Mouse (Mus musculus) ES-E14 (cell line): ENCODE measurements around the gene Mast4.

Experiments used
- CHD2 ChIP-seq: IDR thresholded peaks from 2 replicates; pipeline ENCODE4 v1.6.1; 2014; ENCODE audit warnings: mild to moderate bottlenecking, low read depth, low read length, inconsistent platforms
- MAFK ChIP-seq: IDR thresholded peaks from 2 replicates; pipeline ENCODE4 v1.6.1; 2014; ENCODE audit warnings: mild to moderate bottlenecking, low read depth, low read length, inconsistent platforms; ENCODE audit not compliant: insufficient read depth
- ZC3H11A ChIP-seq: IDR thresholded peaks from 2 replicates; pipeline ENCODE4 v1.6.1; 2012; ENCODE audit warnings: low read depth, mild to moderate bottlenecking, inconsistent platforms, low read length, borderline replicate concordance

DNA sequence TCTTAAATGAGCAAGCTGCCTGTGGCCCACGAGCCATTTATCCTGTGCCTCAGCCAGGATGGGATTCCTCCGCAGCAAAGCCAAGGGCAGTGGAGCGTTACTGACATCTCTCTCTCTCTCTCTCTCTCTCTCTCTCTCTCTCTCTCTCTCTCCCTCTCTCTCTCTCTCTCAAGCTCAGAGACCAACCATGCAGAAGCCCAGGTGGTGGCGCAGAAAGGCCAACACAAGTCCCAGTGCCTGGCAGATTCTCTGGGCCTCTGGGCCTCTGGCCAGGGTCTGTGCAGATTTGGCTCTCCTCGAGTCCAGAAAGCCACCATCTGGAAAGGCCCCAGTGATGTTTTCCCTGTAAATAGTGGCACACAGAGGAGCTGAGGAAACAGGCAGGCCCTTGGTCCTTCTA is 220.0 kb downstream of the Mast4 start:
- no peak for TF ChIP-seq CHD2
- no peak for TF ChIP-seq MAFK
- TF ChIP-seq ZC3H11A: no peak
